Mouse (Mus musculus): ENCODE results near the gene Lsmem1. TPM values are rescaled to one million over a fixed set of nuclear protein-coding genes. Genes with fewer than 3 reads are reported as not detected.

The Lsmem1 gene
- polyA plus RNA-seq, 1 experiment from 2014 or later = not detected

DNA sequence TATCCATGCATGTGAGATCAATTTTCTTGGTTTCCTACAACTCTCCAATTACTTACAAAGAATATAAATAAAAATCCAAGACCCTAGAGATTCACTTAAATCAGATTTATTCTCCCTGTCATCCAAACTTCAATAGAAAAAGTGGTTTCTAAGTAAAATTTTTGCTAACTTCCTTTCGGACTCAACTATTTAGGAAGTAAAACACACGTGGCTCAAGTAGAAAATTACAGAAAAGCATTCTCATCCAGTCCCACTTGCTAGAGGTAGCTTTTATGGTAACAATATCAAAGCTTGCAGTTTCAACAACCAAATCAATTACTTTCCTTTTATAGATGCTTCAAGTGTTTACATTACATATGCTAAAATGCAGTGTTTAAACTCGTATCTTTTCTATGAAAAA, 21.6 kb upstream of the Lsmem1 start:
- no peak for ATAC-seq (ENCODE audit: insufficient number of reproducible peaks, insufficient read depth, low FRiP score, low read depth)
- no peak overlapping the region for H3K27ac ChIP-seq (ENCODE audit: low read length)
- H3K4me3 ChIP-seq (ENCODE audit: low read depth, low read length) = peak overlapping the region; percentile 98
- H3K4me1 ChIP-seq (ENCODE audit: control insufficient read depth, insufficient read depth, low read length) = peaks cover 6% of the 10 kb centered on the region; the same call in 1 of the 2 replicates
- H3K9me3 ChIP-seq (ENCODE audit: control insufficient read depth, low read depth, low read length) = no peaks in the 10 kb centered on the region
- WGBS = 16% methylated on average over 3 of the region's 3 CpGs
- no peak overlapping the region; the same call in 1 of the 2 replicates for H3K9ac ChIP-seq (replicated peaks; ENCODE audit: low read depth, low read length)
- peak overlapping the region; percentile 58 for H3K4me2 ChIP-seq (replicated peaks; ENCODE audit: low read depth, low read length)
- peaks cover 10% of the 10 kb centered on the region for H3K36me3 ChIP-seq (ENCODE audit: control insufficient read depth, insufficient read depth, low read length)
- H3K27me3 ChIP-seq (ENCODE audit: control insufficient read depth, insufficient read depth, low read length) = no peaks in the 10 kb centered on the region

DNA sequence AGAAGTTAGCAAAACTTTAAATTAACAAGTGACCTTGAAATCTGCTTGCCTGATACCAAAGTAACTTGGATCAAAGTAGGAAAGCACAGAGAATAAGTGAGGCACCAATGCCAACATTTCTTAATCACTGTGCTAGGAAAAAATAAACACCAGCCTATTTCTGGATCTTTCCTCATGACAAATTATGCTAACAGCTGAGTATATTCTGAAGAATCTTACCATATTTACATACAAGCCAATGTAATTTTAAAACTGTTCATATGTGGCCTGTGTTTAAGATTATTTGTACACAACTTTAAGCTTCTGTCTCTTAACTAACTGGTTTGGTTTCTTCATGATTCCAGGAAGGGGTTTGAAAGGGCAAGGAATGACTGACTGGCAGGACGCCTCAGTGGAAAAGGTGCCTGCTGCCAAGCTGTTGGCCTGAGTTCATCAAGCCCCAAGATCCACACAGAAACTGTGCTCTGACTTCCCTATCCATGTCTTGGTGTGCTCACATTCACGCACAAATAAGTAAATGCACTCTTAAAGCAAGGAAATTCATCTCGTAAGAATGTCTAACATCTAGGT, 20.8 kb upstream of the Lsmem1 start:
- ATAC-seq (ENCODE audit: insufficient number of reproducible peaks, insufficient read depth, low FRiP score, low read depth) = no peak
- no peak overlapping the region for H3K27ac ChIP-seq (ENCODE audit: low read length)
- no peaks in the 10 kb centered on the region for H3K27me3 ChIP-seq (ENCODE audit: control insufficient read depth, insufficient read depth, low read length)
- WGBS = 41% methylated on average over 3 of the region's 3 CpGs
- H3K4me3 ChIP-seq (ENCODE audit: low read depth, low read length) = no peak overlapping the region; the same call in 1 of the 2 replicates
- no peaks in the 10 kb centered on the region for H3K9me3 ChIP-seq (ENCODE audit: control insufficient read depth, low read depth, low read length)
- no peak overlapping the region for H3K9ac ChIP-seq (replicated peaks; ENCODE audit: low read depth, low read length)
- peaks cover 6% of the 10 kb centered on the region; the same call in 1 of the 2 replicates for H3K4me1 ChIP-seq (ENCODE audit: control insufficient read depth, insufficient read depth, low read length)
- peaks cover 18% of the 10 kb centered on the region for H3K36me3 ChIP-seq (ENCODE audit: control insufficient read depth, insufficient read depth, low read length)
- peak overlapping the region; percentile 58 for H3K4me2 ChIP-seq (replicated peaks; ENCODE audit: low read depth, low read length)

GRCm38 (mm10) chr12:40218430-40218945, 19.2 kb upstream of the Lsmem1 start:
- Histone ChIP-seq H3K4me3 (ENCODE audit: low read depth, low read length) (no peak overlapping the region), H3K4me2 (replicated peaks; ENCODE audit: low read depth, low read length) (no peak overlapping the region), H3K36me3 (ENCODE audit: control insufficient read depth, insufficient read depth, low read length) (peaks cover 34% of the 10 kb centered on the region), H3K27ac (ENCODE audit: low read length) (no peak overlapping the region), H3K27me3 (ENCODE audit: control insufficient read depth, insufficient read depth, low read length) (no peaks in the 10 kb centered on the region), H3K4me1 (ENCODE audit: control insufficient read depth, insufficient read depth, low read length) (peaks cover 6% of the 10 kb centered on the region; the same call in 1 of the 2 replicates), H3K9ac (replicated peaks; ENCODE audit: low read depth, low read length) (no peak overlapping the region), H3K9me3 (ENCODE audit: control insufficient read depth, low read depth, low read length) (no peaks in the 10 kb centered on the region)
- WGBS = 69% methylated on average over 2 of the region's 2 CpGs
- no peak for ATAC-seq (ENCODE audit: insufficient number of reproducible peaks, insufficient read depth, low FRiP score, low read depth)

GRCm38 (mm10) chr12:40217776-40218175, 18.5 kb upstream of the Lsmem1 start:
- no peak overlapping the region for H3K27ac ChIP-seq (ENCODE audit: low read length)
- ATAC-seq (ENCODE audit: insufficient number of reproducible peaks, insufficient read depth, low FRiP score, low read depth) = no peak
- peaks cover 41% of the 10 kb centered on the region for H3K36me3 ChIP-seq (ENCODE audit: control insufficient read depth, insufficient read depth, low read length)
- H3K27me3 ChIP-seq (ENCODE audit: control insufficient read depth, insufficient read depth, low read length) = no peaks in the 10 kb centered on the region
- H3K4me2 ChIP-seq (replicated peaks; ENCODE audit: low read depth, low read length) = no peak overlapping the region
- peaks cover 6% of the 10 kb centered on the region; the same call in 1 of the 2 replicates for H3K4me1 ChIP-seq (ENCODE audit: control insufficient read depth, insufficient read depth, low read length)
- no peak overlapping the region for H3K9ac ChIP-seq (replicated peaks; ENCODE audit: low read depth, low read length)
- no peaks in the 10 kb centered on the region for H3K9me3 ChIP-seq (ENCODE audit: control insufficient read depth, low read depth, low read length)
- WGBS = 86% methylated on average over 2 of the region's 2 CpGs
- no peak overlapping the region for H3K4me3 ChIP-seq (ENCODE audit: low read depth, low read length)

GRCm38 (mm10) chr12:40214888-40215876, 15.9 kb upstream of the Lsmem1 start:
- no peak overlapping the region for H3K4me2 ChIP-seq (replicated peaks; ENCODE audit: low read depth, low read length)
- no peaks in the 10 kb centered on the region for H3K9me3 ChIP-seq (ENCODE audit: control insufficient read depth, low read depth, low read length)
- H3K9ac ChIP-seq (replicated peaks; ENCODE audit: low read depth, low read length) = no peak overlapping the region
- 91% methylated on average over 15 of the region's 15 CpGs for WGBS
- ATAC-seq (ENCODE audit: insufficient number of reproducible peaks, insufficient read depth, low FRiP score, low read depth) = no peak
- peaks cover 1% of the 10 kb centered on the region; the same call in 1 of the 2 replicates for H3K4me1 ChIP-seq (ENCODE audit: control insufficient read depth, insufficient read depth, low read length)
- peaks cover 56% of the 10 kb centered on the region for H3K36me3 ChIP-seq (ENCODE audit: control insufficient read depth, insufficient read depth, low read length)
- H3K27me3 ChIP-seq (ENCODE audit: control insufficient read depth, insufficient read depth, low read length) = no peaks in the 10 kb centered on the region
- H3K4me3 ChIP-seq (ENCODE audit: low read depth, low read length) = no peak overlapping the region
- H3K27ac ChIP-seq (ENCODE audit: low read length) = no peak overlapping the region

DNA sequence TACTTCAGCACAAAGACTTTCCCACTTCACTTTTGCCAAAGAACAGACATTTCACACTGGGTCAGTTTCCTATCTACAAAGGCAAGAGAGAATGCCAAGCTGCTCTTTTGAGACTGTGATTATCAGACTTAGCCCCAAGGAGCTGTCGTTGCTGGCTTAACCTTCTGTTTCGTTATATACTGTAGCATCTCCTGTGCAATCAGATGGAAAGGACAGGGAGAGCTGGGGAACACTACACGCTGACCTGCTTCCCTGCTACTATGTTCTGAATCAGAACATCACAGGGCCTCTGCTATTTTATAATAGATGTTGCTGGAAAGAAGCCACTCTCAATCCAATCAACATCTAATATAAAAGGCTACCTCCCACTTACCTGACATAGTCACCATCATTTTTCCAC, 9.8 kb upstream of the Lsmem1 start:
- no peaks in the 10 kb centered on the region for H3K9me3 ChIP-seq (ENCODE audit: control insufficient read depth, low read depth, low read length)
- ATAC-seq (ENCODE audit: insufficient number of reproducible peaks, insufficient read depth, low FRiP score, low read depth) = no peak
- H3K9ac ChIP-seq (replicated peaks; ENCODE audit: low read depth, low read length) = no peak overlapping the region
- no peak overlapping the region for H3K27ac ChIP-seq (ENCODE audit: low read length)
- no peak overlapping the region for H3K4me3 ChIP-seq (ENCODE audit: low read depth, low read length)
- 88% methylated on average over 3 of the region's 3 CpGs for WGBS
- peaks cover 67% of the 10 kb centered on the region for H3K36me3 ChIP-seq (ENCODE audit: control insufficient read depth, insufficient read depth, low read length)
- no peaks in the 10 kb centered on the region for H3K27me3 ChIP-seq (ENCODE audit: control insufficient read depth, insufficient read depth, low read length)
- no peaks in the 10 kb centered on the region for H3K4me1 ChIP-seq (ENCODE audit: control insufficient read depth, insufficient read depth, low read length)
- H3K4me2 ChIP-seq (replicated peaks; ENCODE audit: low read depth, low read length) = no peak overlapping the region

DNA sequence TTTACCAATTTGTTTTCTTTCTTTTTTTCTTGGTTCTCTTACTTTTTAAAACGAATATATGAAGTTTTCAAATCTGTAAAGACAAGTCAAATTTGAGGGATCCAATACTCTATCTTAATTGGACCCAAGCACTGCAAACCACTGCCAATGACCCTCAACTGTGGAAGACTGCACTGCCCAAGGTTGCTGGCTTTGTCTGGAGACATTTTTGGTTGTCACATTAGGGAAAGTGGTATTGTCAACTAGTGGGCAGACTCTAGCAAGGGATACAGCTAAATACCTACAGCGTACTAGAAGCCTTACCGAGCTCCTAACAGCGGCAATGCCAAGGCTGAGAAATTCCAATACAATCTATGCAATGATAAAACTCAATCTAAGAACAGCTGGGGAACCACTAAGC, 8.6 kb upstream of the Lsmem1 start:
- H3K9ac ChIP-seq (replicated peaks; ENCODE audit: low read depth, low read length) = no peak overlapping the region
- H3K9me3 ChIP-seq (ENCODE audit: control insufficient read depth, low read depth, low read length) = no peaks in the 10 kb centered on the region
- H3K27me3 ChIP-seq (ENCODE audit: control insufficient read depth, insufficient read depth, low read length) = no peaks in the 10 kb centered on the region
- no peak overlapping the region for H3K4me3 ChIP-seq (ENCODE audit: low read depth, low read length)
- H3K4me1 ChIP-seq (ENCODE audit: control insufficient read depth, insufficient read depth, low read length) = no peaks in the 10 kb centered on the region
- 95% methylated on average over 4 of the region's 4 CpGs for WGBS
- H3K36me3 ChIP-seq (ENCODE audit: control insufficient read depth, insufficient read depth, low read length) = peaks cover 58% of the 10 kb centered on the region
- no peak for ATAC-seq (ENCODE audit: insufficient number of reproducible peaks, insufficient read depth, low FRiP score, low read depth)
- H3K4me2 ChIP-seq (replicated peaks; ENCODE audit: low read depth, low read length) = no peak overlapping the region
- H3K27ac ChIP-seq (ENCODE audit: low read length) = no peak overlapping the region

- Histone ChIP-seq H3K4me2 (replicated peaks; ENCODE audit: low read depth, low read length) (no peak overlapping the region), H3K36me3 (ENCODE audit: control insufficient read depth, insufficient read depth, low read length) (peaks cover 39% of the 10 kb centered on the region), H3K27ac (ENCODE audit: low read length) (no peak overlapping the region), H3K9me3 (ENCODE audit: control insufficient read depth, low read depth, low read length) (no peaks in the 10 kb centered on the region), H3K9ac (replicated peaks; ENCODE audit: low read depth, low read length) (no peak overlapping the region), H3K4me3 (ENCODE audit: low read depth, low read length) (no peak overlapping the region), H3K27me3 (ENCODE audit: control insufficient read depth, insufficient read depth, low read length) (no peaks in the 10 kb centered on the region), H3K4me1 (ENCODE audit: control insufficient read depth, insufficient read depth, low read length) (no peaks in the 10 kb centered on the region)
- ATAC-seq (ENCODE audit: insufficient number of reproducible peaks, insufficient read depth, low FRiP score, low read depth) = no peak
- WGBS = 85% methylated on average over 7 of the region's 7 CpGs
Observed at GRCm38 (mm10) chr12:40202161-40203035, 3.1 kb upstream of the Lsmem1 start.

All from stomach, embryonic 14.5 days (tissue).